Mouse (Mus musculus) testis, adult 2 months (tissue): Measurements from ENCODE around the gene Rasgef1b.

Experiments used
- CTCF ChIP-seq: fragments of 200-500 bp; IDR thresholded peaks from 2 replicates; pipeline ENCODE4 v1.5.1; 2012; ENCODE audit warnings: low read depth, mild to moderate bottlenecking, inconsistent platforms, low read length, moderate library complexity; ENCODE audit not compliant: control insufficient read depth, insufficient read depth, insufficient replicate concordance
- POLR2A ChIP-seq: fragments of 200-500 bp; IDR thresholded peaks from 2 replicates; pipeline ENCODE4 v1.6.1; 2012; ENCODE audit warnings: low read depth, mild to moderate bottlenecking, inconsistent platforms, low read length, moderate library complexity; ENCODE audit not compliant: control insufficient read depth

- TF ChIP-seq CTCF = no peak
- TF ChIP-seq POLR2A = no peak
Observed at GRCm38 (mm10) chr5:99764246-99764645, 35.4 kb upstream of the Rasgef1b start.
